Mouse (Mus musculus) lung, postnatal 0 days (tissue): ENCODE data around the gene Dag1. TPM values are rescaled to one million over a fixed set of nuclear protein-coding genes. Genes with fewer than 3 reads are reported as not detected.
"Not testable (repeated sequence)": the region's sequence is repeated elsewhere in the genome, so short reads cannot be mapped to it uniquely, and the experiment has no call there.

Experiments used
- ATAC-seq: fragments of 200-750 bp; cut with Nextera tagmentation; 2 replicates; pipeline ENCODE4 v1.8.0; 2017; ENCODE audit warnings: moderate library complexity
- DNase-seq: peaks from one replicate; pipeline ENCODE4 v3.0.0-alpha.2; 2016; ENCODE audit warnings: low spot score
- H3K27ac ChIP-seq: fragments of 300-500 bp; sonication (generic); 2 replicates; pipeline ENCODE4 v1.5.1; 2014; ENCODE audit warnings: antibody characterized with exemption, mild to moderate bottlenecking, low read length, mixed read lengths
- H3K27me3 ChIP-seq: fragments of 300-500 bp; sonication (generic); replicated peaks from 2 replicates; pipeline ENCODE4 v1.6.1; 2014; ENCODE audit warnings: low read length, mixed read lengths; ENCODE audit not compliant: insufficient read depth
- H3K36me3 ChIP-seq: fragments of 300-500 bp; sonication (generic); 2 replicates; pipeline ENCODE4 v1.6.1; 2014; ENCODE audit warnings: low read length, mixed read lengths; ENCODE audit not compliant: insufficient read depth
- H3K4me1 ChIP-seq: fragments of 300-500 bp; sonication (generic); 2 replicates; pipeline ENCODE4 v1.6.1; 2014; ENCODE audit warnings: antibody characterized with exemption, low read depth, low read length, mixed read lengths; ENCODE audit not compliant: insufficient read depth
- H3K4me2 ChIP-seq: fragments of 300-500 bp; sonication (generic); replicated peaks from 2 replicates; pipeline ENCODE4 v1.6.1; 2014; ENCODE audit warnings: low read depth, mild to moderate bottlenecking, low read length, moderate library complexity, mixed read lengths
- H3K4me3 ChIP-seq: fragments of 300-500 bp; sonication (generic); 2 replicates; pipeline ENCODE4 v1.5.1; 2014; ENCODE audit warnings: low read depth, low read length
- H3K9ac ChIP-seq: fragments of 300-500 bp; sonication (generic); replicated peaks from 2 replicates; pipeline ENCODE4 v1.6.1; 2014; ENCODE audit warnings: low read depth, mild to moderate bottlenecking
- H3K9me3 ChIP-seq: fragments of 300-500 bp; sonication (generic); 2 replicates; pipeline ENCODE4 v1.6.1; 2016; ENCODE audit warnings: low read length, mixed read lengths
- CTCF ChIP-seq: IDR thresholded peaks from 2 replicates; pipeline ENCODE4 v1.5.1; 2016; ENCODE audit warnings: antibody characterized with exemption, mild to moderate bottlenecking
- EP300 ChIP-seq: IDR thresholded peaks from 2 replicates; pipeline ENCODE4 v1.6.1; 2016; ENCODE audit warnings: antibody characterized with exemption, mild to moderate bottlenecking, control low read depth
- WGBS: fragments of 180-500 bp; shearing (Covaris S2); extraction: QIAGEN DNeasy Blood & Tissue Kit; methylation state at CpG from one replicate; pipeline ENCODE4 v1.1.7; 2014; 5-methylcytosine and 5-hydroxymethylcytosine counted together
- polyA plus RNA-seq: library from polyadenylated mRNA; unstranded; fragments of >200 nt; fragmentation: Nextera tagmentation; extraction: Ambion mirVana; gene quantifications from 2 replicates; pipeline ENCODE4 v1.2.1, GENCODE M21; 2015

Dag1 gene
- polyA plus RNA-seq, 1 experiment from 2014 or later = 130 TPM

- H3K4me1 ChIP-seq = 0 out of 2 replicates have a peak, but pooled peaks cover 6% of the 10 kb centered on the region
- no peak overlapping the region for H3K4me3 ChIP-seq
- DNase-seq = peak; percentile 100
- no peak overlapping the region for H3K9ac ChIP-seq
- TF ChIP-seq CTCF (peak; percentile 87), EP300 (peak; percentile 78)
- peak overlapping the region; percentile 40 for H3K4me2 ChIP-seq
- no peak overlapping the region for H3K27ac ChIP-seq
- no peaks in the 10 kb centered on the region for H3K9me3 ChIP-seq
- no peaks in the 10 kb centered on the region for H3K36me3 ChIP-seq
- peak; percentile 99 for ATAC-seq
- WGBS = under 1% methylated on average over 12 of the region's 13 CpGs
- H3K27me3 ChIP-seq = no peaks in the 10 kb centered on the region
Observed at GRCm38 (mm10) chr9:108201160-108201559, 62.6 kb downstream of the Dag1 start.

GRCm38 (mm10) chr9:108198621-108199020 is 65.1 kb downstream of the Dag1 start:
- Histone ChIP-seq H3K9me3 (no peaks in the 10 kb centered on the region), H3K27ac (no peak overlapping the region), H3K9ac (no peak overlapping the region), H3K4me3 (no peak overlapping the region), H3K4me1 (0 out of 2 replicates have a peak, but pooled peaks cover 6% of the 10 kb centered on the region), H3K27me3 (no peaks in the 10 kb centered on the region), H3K4me2 (no peak overlapping the region), H3K36me3 (no peaks in the 10 kb centered on the region)
- 46% methylated on average over 4 of the region's 4 CpGs for WGBS
- TF ChIP-seq CTCF = no peak
- TF ChIP-seq EP300 = 0 out of 2 replicates have a peak, but pooled peaks have one; percentile 11
- DNase-seq = peak; percentile 39
- ATAC-seq = no peak

DNA sequence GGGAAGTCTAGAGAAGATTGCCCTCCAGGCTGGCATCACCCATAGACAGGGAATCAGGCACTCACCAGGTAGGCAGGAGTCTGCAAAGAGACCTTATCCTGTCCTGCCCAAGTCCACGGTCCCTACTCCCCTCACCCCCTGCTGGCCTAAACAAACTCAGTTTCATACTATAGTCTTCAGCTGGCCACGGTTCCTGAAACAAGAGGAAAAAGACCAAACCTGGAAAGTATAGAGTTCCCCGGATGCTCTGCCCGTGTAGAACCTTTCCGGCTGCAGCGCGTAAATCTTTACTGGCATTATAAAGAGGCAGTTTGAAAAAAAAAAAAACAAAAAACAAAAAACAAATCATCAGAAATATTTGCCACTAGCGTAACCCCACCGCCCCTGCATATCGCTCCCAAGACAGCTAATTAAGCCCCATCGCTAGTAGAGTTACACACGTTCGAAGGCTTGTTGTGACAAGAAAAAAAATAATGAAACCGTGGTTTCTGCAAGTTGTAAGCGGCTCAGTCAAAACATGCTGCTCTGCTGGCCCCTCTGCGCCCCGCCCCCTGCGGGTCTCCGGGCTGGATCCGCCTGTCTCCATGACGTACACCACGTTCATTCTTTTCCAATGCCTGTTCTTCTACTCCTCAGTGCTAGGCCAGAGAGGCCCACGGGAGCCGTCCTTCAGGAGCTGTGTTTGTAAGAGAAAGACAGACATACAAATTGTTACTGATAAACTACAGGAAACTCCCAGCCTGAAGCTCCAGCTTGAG is 66.7 kb downstream of the Dag1 start:
- TF ChIP-seq CTCF (no peak), EP300 (no peak)
- 28% methylated on average over 24 of the region's 24 CpGs for WGBS
- Histone ChIP-seq H3K4me3 (no peak overlapping the region), H3K4me1 (0 out of 2 replicates have a peak, but pooled peaks cover 6% of the 10 kb centered on the region), H3K9me3 (no peaks in the 10 kb centered on the region), H3K9ac (no peak overlapping the region), H3K27ac (no peak overlapping the region), H3K36me3 (no peaks in the 10 kb centered on the region), H3K4me2 (0 out of 2 replicates have a peak overlapping the region, but pooled peaks have one; percentile 17), H3K27me3 (no peaks in the 10 kb centered on the region)
- no peak for ATAC-seq
- peak; percentile 20 for DNase-seq

GRCm38 (mm10) chr9:108196222-108196621 is 67.5 kb downstream of the Dag1 start:
- H3K27ac ChIP-seq, DNase-seq, H3K4me1 ChIP-seq, H3K4me3 ChIP-seq, H3K9me3 ChIP-seq, ATAC-seq, H3K36me3 ChIP-seq, H3K4me2 ChIP-seq, H3K27me3 ChIP-seq, H3K9ac ChIP-seq: not testable (repeated sequence)
- WGBS = 72% methylated on average over 6 of the region's 6 CpGs
- peak; percentile 27 for TF ChIP-seq CTCF

DNA sequence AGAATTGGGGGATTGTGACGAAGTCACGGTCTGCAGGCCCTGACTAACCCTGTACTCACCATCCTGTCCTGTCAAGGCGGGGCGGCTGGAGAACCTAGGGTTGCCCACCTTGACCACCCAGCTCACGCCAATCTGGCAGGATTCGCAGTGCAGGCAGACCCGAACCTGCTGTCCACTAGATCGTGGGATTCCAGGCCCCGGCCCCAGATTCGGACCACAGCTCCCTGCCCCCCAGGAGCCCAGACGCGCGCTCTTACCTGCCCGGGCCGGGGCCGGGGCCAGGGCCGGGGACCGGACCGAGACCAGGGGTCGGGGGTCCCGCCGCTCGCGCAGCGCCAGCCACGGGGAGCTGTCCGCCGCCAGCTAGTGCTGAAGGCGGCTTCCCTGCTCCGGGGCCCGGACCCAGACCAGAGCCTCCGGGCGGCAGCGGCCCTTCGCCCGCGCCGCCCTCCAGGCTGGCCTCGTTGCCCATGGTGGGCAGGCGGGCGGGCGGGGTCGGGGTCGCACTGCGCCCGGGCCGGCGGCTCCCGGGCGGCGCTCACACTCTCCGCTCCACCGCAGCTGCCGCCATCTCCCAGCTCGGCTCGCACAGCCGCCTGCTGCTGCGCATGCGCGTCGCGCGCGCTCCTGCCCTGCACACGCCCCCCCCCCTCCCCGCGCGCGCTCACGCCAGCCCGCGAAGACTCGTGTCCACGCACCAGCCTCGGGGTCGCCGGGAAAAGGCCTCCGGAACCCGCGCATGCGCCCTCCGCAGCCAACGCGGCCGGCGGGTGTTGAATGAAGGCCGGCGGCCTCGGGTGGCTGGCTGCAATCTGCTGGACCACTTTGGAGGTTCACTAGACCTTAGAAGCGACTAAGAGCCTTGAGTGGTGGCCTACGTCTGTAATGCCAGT is 73.7 kb downstream of the Dag1 start, which contains the start of gene Bsn:
Gene Bsn (minus strand): TSS at position 598 of the 893 bp plus-strand sequence.
- TF ChIP-seq CTCF (no peak), EP300 (no peak)
- ATAC-seq = peak; percentile 76
- H3K9ac ChIP-seq = no peak within 1 kb of the TSS
- 2% methylated on average over 67 of the region's 91 CpGs for WGBS
- H3K36me3 ChIP-seq = no peaks in the 10 kb centered on the region
- no peak within 1 kb of the TSS for H3K27ac ChIP-seq
- no peaks in the 10 kb centered on the region for H3K9me3 ChIP-seq
- peak within 1 kb of the TSS; percentile 92 for H3K4me2 ChIP-seq
- H3K4me1 ChIP-seq = 0 out of 2 replicates have a peak, but pooled peaks cover 3% of the 10 kb centered on the region
- H3K4me3 ChIP-seq = peak within 1 kb of the TSS; percentile 46
- peaks cover 15% of the 10 kb centered on the region; the same call in 1 of the 2 replicates for H3K27me3 ChIP-seq
- DNase-seq = peak; percentile 32

DNA sequence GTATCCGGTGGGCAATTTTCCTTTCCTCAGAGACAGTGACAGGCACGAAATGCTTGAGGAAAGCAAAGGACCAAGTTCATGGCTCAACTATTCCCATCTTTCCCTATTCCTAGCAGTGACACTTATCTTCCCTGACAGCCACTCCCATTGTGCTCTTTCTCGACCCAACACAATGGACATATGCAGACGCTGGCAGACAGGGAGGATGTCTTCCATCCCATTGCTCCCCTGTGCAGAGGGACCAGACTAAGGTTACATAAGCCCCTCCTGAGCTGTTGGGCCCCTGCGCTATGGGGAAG is 74.3 kb downstream of the Dag1 start:
- DNase-seq (no peak), ATAC-seq (no peak)
- no peak for TF ChIP-seq CTCF
- TF ChIP-seq EP300 = no peak
- no peaks in the 10 kb centered on the region for H3K9me3 ChIP-seq
- no peaks in the 10 kb centered on the region for H3K36me3 ChIP-seq
- H3K4me2 ChIP-seq = no peak overlapping the region
- WGBS = 37% methylated on average over 5 of the region's 5 CpGs
- no peak overlapping the region for H3K9ac ChIP-seq
- H3K4me3 ChIP-seq = no peak overlapping the region
- H3K27me3 ChIP-seq = peaks cover 15% of the 10 kb centered on the region; the same call in 1 of the 2 replicates
- H3K27ac ChIP-seq = no peak overlapping the region
- H3K4me1 ChIP-seq = 0 out of 2 replicates have a peak, but pooled peaks cover 3% of the 10 kb centered on the region
